Mouse (Mus musculus) liver, embryonic 14.5 days (tissue): ENCODE data around the gene Pus10.

Experiments
- CTCF ChIP-seq: IDR thresholded peaks from 2 replicates; pipeline ENCODE4 v1.5.1; 2016; ENCODE audit warnings: antibody characterized with exemption, low read depth, control low read depth
- EP300 ChIP-seq: IDR thresholded peaks from 2 replicates; pipeline ENCODE4 v1.6.1; 2016; ENCODE audit warnings: antibody characterized with exemption, low read depth

- TF ChIP-seq CTCF (no peak), EP300 (no peak)
Observed at GRCm38 (mm10) chr11:23618995-23619394, 46.5 kb upstream of the Pus10 start.
